Mouse (Mus musculus): Measurements from ENCODE around the gene Mon1a.

DNA sequence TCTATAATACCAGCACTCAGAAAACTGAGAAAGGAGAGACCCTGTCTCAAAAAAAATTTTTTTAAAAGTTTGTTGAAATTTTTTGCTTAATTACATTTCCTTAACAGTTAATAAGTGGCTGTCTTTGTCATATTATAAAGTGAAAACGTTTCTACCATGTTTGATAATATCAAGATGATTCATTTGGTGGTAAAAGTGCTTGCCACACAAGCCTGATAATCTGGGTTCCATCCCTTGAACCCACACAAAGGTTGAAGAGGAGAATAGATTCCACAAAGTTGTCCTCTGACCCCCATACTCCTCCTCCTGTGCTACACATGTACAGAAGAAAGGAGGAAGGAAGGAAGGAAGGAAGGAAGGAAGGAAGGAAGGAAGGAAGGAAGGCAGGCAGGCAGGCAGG lies 23.5 kb upstream of the Mon1a start:
- TF ChIP-seq POLR2A (IDR thresholded peaks at IDR 0.05; ENCODE audit: borderline replicate concordance, extremely low read depth, insufficient read depth, insufficient read length, poor library complexity, severe bottlenecking) (no peak), CTCF (IDR thresholded peaks at IDR 0.05; ENCODE audit: borderline replicate concordance, extremely low read depth, insufficient read depth, insufficient read length) (no peak)
